Mouse (Mus musculus) brain, embryonic 14.5 days (tissue): ENCODE measurements around the gene Samd15. TPM values are rescaled to one million over a fixed set of nuclear protein-coding genes. Genes with fewer than 3 reads are reported as not detected.
"Not testable (repeated sequence)": the region's sequence is repeated elsewhere in the genome, so short reads cannot be mapped to it uniquely, and the experiment has no call there.

Source experiments
- DNase-seq: peaks from one replicate; pipeline ENCODE4 v3.0.0-alpha.2; 2011; ENCODE audit warnings: low read depth
- CTCF ChIP-seq: fragments of 200-500 bp; IDR thresholded peaks from 2 replicates; pipeline ENCODE4 v1.5.1; 2012; ENCODE audit warnings: inconsistent platforms, mild to moderate bottlenecking, moderate library complexity, borderline replicate concordance; ENCODE audit not compliant: insufficient read depth, insufficient read length; ENCODE audit errors: extremely low read depth
- POLR2A ChIP-seq: fragments of 200-500 bp; IDR thresholded peaks from 2 replicates; pipeline ENCODE4 v1.6.1; 2012; ENCODE audit warnings: mild to moderate bottlenecking, inconsistent platforms, borderline replicate concordance; ENCODE audit not compliant: poor library complexity, insufficient read depth, insufficient read length, severe bottlenecking; ENCODE audit errors: extremely low read depth
- polyA plus RNA-seq: library from polyadenylated mRNA; depleted of rRNA; stranded (reverse); fragments of >200 nt; gene quantifications from 2 replicates; pipeline ENCODE4 v1.2.3, GENCODE M21; 2012; rRNA removed

The Samd15 gene
- polyA plus RNA-seq, result 0.83 and 1.5 TPM in 2 replicates

DNA sequence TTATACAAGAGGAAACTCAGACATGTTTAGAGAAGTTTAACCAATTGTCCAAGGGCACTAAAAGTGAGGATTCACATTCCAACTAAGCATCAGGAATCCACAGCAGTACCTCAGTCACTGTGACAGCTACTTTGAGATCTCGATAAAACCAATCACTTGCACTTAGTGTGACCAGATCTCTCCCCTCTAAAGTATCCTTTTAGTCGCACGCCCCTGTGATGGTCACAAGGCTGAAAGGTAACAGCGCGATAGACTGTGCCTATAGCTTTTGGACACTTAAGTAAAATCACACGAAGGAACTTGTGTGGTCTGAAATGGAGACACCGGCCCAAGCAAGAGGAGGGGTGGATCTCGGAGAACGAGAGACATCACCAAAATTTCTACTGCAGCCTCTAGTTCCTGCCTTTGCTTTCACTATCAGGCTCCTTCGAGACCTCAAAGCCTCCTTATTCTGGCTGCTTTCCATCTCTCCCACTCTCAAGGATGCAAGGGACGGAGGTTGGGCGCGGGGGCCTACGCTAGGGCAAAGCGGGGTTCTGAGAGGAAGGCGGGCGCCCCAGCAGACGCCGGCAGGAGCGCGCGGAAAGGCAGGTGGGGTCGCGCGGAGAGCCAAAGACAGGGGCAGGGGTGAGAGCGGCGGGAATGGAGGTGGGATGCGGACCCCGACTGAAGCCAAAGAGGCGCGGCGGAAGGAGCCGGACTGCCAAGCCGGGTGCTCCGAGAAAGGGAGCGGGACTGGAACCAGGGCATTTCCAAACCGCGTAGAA is at the start of gene Samd15:
Gene Samd15, plus strand, starts transcription at position 518 of the 767 bp plus-strand sequence.
- TF ChIP-seq POLR2A, result no peak
- no peak for TF ChIP-seq CTCF
- peak; percentile 69 for DNase-seq

DNA sequence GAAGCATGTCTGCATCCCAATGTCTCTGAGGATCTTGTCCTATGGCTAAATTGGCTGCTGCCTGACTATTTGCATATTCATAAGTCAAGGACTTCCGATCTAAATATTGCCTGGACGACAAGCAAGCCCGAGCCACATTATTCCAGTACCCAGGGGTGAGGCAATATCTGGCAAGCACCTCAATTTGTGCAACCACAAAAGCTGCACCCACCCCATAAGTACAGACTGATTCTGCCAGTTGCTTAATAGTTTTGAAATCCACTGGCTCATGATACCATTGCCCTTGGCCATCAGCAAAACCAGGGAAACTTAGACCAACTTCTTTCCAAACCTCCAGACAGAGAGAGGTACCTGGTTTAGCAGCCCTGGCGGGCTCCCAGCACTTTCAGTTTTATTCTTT is 45.1 kb upstream of the Samd15 start:
- not testable (repeated sequence) for DNase-seq

DNA sequence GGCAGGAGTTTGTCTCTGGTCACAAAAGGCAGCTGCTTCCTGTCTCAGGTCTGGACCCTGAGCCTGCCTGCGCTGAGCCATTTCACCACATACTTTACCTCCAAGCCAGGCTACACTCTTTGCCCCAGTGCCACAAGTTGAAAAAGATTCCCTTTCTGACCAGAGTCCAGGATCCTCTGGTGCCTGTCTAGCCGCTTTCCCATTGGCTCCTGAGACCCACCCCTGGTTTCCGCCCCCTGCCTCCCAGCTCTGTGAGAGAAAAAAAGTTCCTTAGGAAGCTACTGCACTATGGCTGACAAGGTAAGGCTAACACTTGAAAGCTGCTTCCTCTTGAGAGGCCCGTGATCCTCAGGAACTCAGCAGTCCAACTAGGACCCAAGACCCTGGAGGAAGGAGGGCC is 42.2 kb upstream of the Samd15 start:
- TF ChIP-seq CTCF, result no peak
- no peak for TF ChIP-seq POLR2A
- DNase-seq, result no peak

DNA sequence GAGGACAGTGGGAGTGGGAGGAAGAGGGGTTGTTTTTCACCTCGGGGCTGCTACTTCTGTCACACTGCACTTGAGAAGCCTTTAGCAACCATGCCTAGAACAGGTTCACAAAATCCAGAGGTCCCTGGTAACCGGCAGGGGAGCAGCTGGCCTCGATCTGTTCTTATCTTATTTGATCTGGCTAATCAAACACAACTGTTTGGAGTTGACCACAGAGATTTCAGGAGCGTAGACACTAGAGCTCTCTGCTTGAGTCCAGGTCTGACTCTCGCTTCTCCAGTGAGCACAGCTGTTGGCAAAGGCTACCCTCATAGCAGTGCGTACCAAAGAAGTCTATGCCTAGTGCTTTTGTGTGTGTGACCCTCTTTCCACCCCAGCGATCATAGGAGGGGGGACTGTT is 41.4 kb upstream of the Samd15 start:
- DNase-seq, result no peak
- TF ChIP-seq CTCF (no peak), POLR2A (no peak)

DNA sequence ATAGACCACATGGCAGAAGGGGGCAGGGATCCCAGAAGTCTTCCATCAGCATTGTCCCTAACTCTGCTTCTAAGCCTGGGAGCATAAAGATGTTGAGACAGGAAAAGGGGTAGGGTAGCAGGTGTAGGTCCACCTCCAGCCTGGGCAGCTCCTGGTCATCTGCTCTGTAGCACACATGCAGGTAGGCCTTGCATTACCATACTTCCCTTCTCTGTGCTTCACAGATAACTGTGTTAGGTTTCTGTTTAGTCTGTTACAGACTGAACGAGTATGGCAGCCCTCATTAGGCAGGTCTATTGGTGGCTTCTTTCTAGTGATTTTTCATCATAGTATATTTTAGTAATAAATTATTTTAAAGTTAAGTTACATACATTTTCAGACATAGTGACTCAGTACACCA is 39.2 kb upstream of the Samd15 start:
- no peak for DNase-seq
- TF ChIP-seq CTCF (no peak), POLR2A (no peak)

DNA sequence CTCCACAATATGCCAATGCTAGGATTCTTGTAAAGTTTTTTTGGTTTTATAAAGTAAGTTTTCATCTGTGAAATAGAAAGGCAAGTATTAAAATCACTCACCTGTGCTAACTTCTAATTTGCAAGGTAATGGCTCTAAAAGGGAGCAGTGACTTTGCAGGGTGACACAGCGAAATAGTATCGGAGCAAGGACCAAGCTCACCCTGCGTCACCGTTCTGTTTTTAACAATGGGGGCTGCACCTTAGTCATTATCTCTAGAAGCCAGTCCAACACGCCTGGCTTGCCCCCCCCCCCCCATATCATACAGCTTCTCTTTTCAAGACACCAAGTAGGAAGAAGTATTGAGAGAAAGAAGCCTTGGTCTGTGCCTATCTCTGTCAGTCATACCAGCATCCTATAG is 38.7 kb upstream of the Samd15 start:
- no peak for DNase-seq
- TF ChIP-seq CTCF (no peak), POLR2A (no peak)

DNA sequence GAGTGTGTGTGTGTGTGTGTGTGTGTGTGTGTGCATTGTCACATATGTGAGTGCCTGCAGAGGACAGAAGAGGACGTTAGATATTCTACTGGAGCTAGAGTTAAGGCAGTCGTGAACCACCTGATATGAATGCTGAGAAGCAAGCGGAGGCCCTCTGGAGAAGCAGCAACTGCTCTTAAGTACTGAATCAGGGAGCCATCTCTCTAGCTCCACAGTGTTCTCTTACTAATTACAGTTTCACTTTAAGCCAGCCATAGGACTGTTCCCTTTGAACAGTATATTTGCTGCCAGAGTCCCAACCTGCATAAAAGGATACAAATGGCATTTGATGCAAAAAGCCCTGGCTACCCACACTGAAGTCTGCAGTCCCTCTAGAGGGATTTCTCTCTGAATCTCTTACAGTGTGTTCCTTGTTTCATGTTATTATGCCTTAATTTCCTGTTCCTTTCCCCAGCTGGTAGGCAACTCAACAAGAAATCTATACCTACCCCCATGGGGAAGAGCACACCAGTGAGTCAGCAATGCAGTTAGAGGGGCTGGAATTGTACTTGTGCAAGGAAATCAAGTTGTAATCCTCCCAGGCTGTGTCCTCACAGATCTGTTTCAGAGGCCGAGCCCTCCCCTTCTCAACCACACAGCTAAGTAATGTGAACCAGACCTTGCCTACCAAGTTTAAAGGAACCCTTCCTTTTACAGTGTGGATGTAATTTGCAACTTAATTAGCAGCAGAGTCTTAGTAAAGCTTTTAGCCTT is 24.2 kb upstream of the Samd15 start:
- TF ChIP-seq CTCF (no peak), POLR2A (no peak)
- peak; percentile 10 for DNase-seq

DNA sequence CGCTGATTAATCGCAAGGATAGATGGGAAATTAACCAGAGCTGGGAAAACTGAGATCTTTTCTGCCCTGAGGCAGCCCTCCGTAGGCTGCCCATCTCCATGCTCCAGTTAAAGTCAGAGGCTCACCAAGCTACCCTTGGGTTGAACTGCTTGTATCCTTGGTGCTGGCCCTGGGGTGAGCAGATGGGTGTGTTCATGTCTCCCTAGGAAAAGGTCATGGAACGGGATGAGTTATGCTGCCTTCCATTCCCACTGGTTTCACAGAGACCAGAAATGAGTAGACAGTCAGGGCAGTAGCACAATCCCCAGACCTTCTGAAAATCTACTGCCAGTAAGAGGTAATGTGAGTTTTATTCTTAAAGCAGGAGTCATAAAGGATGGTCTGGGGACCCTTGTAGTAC is 21.9 kb upstream of the Samd15 start:
- no peak for DNase-seq
- TF ChIP-seq POLR2A, result no peak
- no peak for TF ChIP-seq CTCF

DNA sequence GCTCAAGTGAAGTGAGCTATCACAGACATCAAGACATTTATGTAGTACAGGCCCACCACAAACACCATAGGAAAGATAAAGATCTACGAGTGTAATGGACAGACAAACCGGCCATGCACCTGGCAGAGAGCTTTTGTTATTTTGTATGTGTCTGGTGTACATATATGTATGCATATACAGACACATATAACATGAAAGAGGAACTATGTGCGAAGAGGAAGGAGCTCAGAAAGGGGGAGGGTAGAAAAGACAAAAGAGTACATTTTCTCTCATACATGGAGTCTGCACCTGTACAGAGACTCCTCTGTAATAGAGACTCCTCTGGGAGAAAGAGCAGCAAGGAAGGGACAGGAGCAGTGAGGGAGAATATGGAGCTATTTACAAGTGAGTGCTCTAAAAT is 6.5 kb upstream of the Samd15 start:
- no peak for DNase-seq
- TF ChIP-seq CTCF (no peak), POLR2A (no peak)

DNA sequence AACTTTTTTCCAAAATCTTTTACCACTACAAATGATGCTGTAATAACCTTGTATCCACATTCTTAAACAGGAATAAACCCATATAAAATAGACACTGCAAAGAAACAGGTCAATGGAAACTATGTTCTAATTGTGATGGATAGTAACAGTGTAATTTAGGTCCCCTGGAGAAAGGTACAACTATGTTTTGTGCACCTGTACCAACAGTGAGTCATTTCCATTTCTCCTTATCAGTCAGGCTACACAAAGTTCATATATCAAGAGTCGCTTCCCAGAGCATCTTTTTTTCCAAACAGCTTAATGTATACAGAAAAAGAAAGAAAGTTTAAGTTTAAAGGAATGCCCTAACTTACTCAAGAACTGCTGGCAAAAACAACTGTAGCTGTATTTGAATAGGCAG is 4.5 kb upstream of the Samd15 start:
- TF ChIP-seq POLR2A, result no peak
- no peak for TF ChIP-seq CTCF

DNA sequence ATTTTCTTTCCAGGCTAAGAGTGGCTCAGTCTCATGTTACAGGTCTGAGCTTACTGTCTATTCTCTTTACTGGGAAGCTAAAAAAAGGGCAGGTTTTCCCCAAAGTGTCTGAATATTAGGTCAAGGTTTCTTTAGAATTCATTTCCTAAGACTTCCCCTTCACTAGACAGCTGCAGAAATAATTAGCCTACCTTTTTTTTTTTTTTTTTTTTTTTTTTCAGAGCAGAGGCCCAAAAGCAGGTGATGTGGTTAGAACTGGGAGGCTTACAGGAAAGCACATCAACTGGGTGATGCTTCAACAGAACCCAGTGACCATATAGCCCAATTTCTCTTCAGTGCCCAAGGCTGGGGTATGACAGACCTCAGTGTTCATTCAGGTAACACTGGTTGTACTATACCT is 3.2 kb upstream of the Samd15 start:
- TF ChIP-seq CTCF, result no peak
- TF ChIP-seq POLR2A, result no peak
- DNase-seq, result no peak

More for the DNA sequence above, 4.5 kb upstream of the Samd15 start:
- no peak for DNase-seq

DNA sequence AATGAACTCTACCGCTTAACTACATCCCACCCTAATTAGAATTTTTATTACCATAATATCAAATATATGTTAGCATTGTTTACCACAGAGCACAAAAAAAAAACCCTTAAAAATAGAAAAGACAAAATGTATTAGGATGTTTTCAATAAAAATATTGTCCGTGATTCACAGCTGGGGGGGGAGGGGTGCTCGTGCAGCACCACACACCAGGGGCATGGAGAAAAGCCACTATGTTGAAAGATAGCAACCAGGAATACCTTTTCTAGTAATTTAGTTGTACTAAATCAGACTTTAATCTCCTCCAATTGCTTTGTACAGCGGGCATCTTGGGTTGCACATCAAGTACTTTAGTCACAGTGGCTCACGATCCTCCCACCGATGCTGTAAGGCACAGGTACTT is 731 bp upstream of the Samd15 start:
- TF ChIP-seq POLR2A, result no peak
- TF ChIP-seq CTCF, result no peak
- no peak for DNase-seq
